ENCODE assay signal across 18 mouse cellular contexts in genomic region chr15:32401909-32402527, GRCm38 (mm10).
"Had no signal": no experiment of that assay in that cellular context is flagged by ENCODE, and none has a peak within 500 bp of the region (broad histone marks: within the 10 kb centered on the region; RNA-seq: fewer than 3 reads in every experiment).

No protein-coding gene starts in this region.

- H3K9me3 ChIP-seq: limb, embryonic 10.5 days; limb, embryonic 13.5 days; liver, embryonic 12.5 days; liver, embryonic 15.5 days; lung, embryonic 15.5 days; midbrain, embryonic 12.5 days had no signal

- H3K4me3 ChIP-seq: layer of hippocampus, adult 2 months; limb, embryonic 10.5 days; limb, embryonic 13.5 days; liver, embryonic 12.5 days; liver, embryonic 15.5 days; lung, embryonic 15.5 days; megakaryocyte, embryonic 14.5 days; midbrain, embryonic 12.5 days had no signal

- H3K27ac ChIP-seq: kidney, postnatal 0 days; limb, embryonic 10.5 days; limb, embryonic 13.5 days; liver, embryonic 12.5 days; liver, embryonic 15.5 days; lung, embryonic 15.5 days; midbrain, embryonic 12.5 days had no signal

- H3K9ac ChIP-seq: limb, embryonic 13.5 days; liver, embryonic 12.5 days; liver, embryonic 15.5 days; lung, embryonic 15.5 days; midbrain, embryonic 12.5 days had no signal

- ATAC-seq: liver, embryonic 12.5 days; midbrain, embryonic 16.5 days had no signal

- H3K36me3 ChIP-seq: limb, embryonic 10.5 days; limb, embryonic 13.5 days; liver, embryonic 12.5 days; liver, embryonic 15.5 days; lung, embryonic 15.5 days; midbrain, embryonic 12.5 days had no signal

- H3K4me2 ChIP-seq: limb, embryonic 13.5 days; liver, embryonic 12.5 days; liver, embryonic 15.5 days; lung, embryonic 15.5 days; midbrain, embryonic 12.5 days had no signal

- H3K4me1 ChIP-seq: liver, embryonic 12.5 days; liver, embryonic 15.5 days; lung, embryonic 15.5 days; megakaryocyte, embryonic 14.5 days; midbrain, embryonic 12.5 days had no signal

- H3K27me3 ChIP-seq: limb, embryonic 13.5 days; liver, embryonic 12.5 days; liver, embryonic 15.5 days; lung, embryonic 15.5 days; megakaryocyte, embryonic 14.5 days; midbrain, embryonic 12.5 days had no signal

- DNase-seq: kidney, adult 2 months; kidney, postnatal 25 days; layer of hippocampus, adult 9-11 months; liver; lung, adult 18-20 months; lung, postnatal 10 days; lung, postnatal 36 days; thymus, postnatal 36 days had no signal
